Mouse (Mus musculus) midbrain, embryonic 15.5 days (tissue): ENCODE results near the gene Gm14434. TPM values are rescaled to one million over a fixed set of nuclear protein-coding genes. Genes with fewer than 3 reads are reported as not detected.
"Not testable (repeated sequence)": the region's sequence is repeated elsewhere in the genome, so short reads cannot be mapped to it uniquely, and the experiment has no call there.

Experiments used
- ATAC-seq: fragments of 200-750 bp; cut with Nextera tagmentation; replicated peaks from 2 replicates; pipeline ENCODE4 v1.8.0; 2017; ENCODE audit warnings: moderate TSS enrichment
- H3K27ac ChIP-seq: fragments of 300-500 bp; sonication (generic); 2 replicates; pipeline ENCODE4 v1.5.1; 2015; ENCODE audit warnings: mild to moderate bottlenecking, inconsistent platforms
- H3K27me3 ChIP-seq: fragments of 300-500 bp; sonication (generic); replicated peaks from 2 replicates; pipeline ENCODE4 v1.6.1; 2015; ENCODE audit warnings: inconsistent platforms
- H3K36me3 ChIP-seq: fragments of 300-500 bp; sonication (generic); replicated peaks from 2 replicates; pipeline ENCODE4 v1.6.1; 2015; ENCODE audit warnings: inconsistent platforms
- H3K4me1 ChIP-seq: fragments of 300-500 bp; sonication (generic); 2 replicates; pipeline ENCODE4 v1.6.1; 2015; ENCODE audit warnings: inconsistent platforms
- H3K4me2 ChIP-seq: fragments of 300-500 bp; sonication (generic); 2 replicates; pipeline ENCODE4 v1.6.1; 2015; ENCODE audit warnings: inconsistent platforms, mild to moderate bottlenecking, moderate library complexity
- H3K4me3 ChIP-seq: fragments of 300-500 bp; sonication (generic); 2 replicates; pipeline ENCODE4 v1.5.1; 2015; ENCODE audit warnings: mild to moderate bottlenecking, inconsistent platforms
- H3K9ac ChIP-seq: fragments of 300-500 bp; sonication (generic); 2 replicates; pipeline ENCODE4 v1.6.1; 2015; ENCODE audit warnings: mild to moderate bottlenecking, inconsistent platforms
- H3K9me3 ChIP-seq: fragments of 300-500 bp; sonication (generic); 2 replicates; pipeline ENCODE4 v1.6.1; 2016; ENCODE audit warnings: inconsistent platforms
- WGBS: fragments of 180-500 bp; shearing (Covaris S2); methylation state at CpG from one replicate; pipeline ENCODE4 v1.1.7; 2015; ENCODE audit warnings: mixed read lengths; 5-methylcytosine and 5-hydroxymethylcytosine counted together
- polyA plus RNA-seq: library from polyadenylated mRNA; unstranded; fragments of >200 nt; fragmentation: Nextera tagmentation; extraction: Ambion mirVana; gene quantifications from 2 replicates; pipeline ENCODE4 v1.2.1, GENCODE M21; 2015

The Gm14434 gene
- 7.0 and 9.0 TPM in 2 replicates for polyA plus RNA-seq

GRCm38 (mm10) chr2:176486683-176487082 lies at the start of gene Gm14434:
Gene Gm14434 (minus strand): TSS chr2:176486783.
- H3K4me3 ChIP-seq, H3K9ac ChIP-seq, H3K9me3 ChIP-seq, H3K36me3 ChIP-seq, ATAC-seq, H3K4me2 ChIP-seq, H3K27me3 ChIP-seq, H3K4me1 ChIP-seq, H3K27ac ChIP-seq: not testable (repeated sequence)
- WGBS = no CpG with 5 or more reads among the region's 4 CpGs

GRCm38 (mm10) chr2:176520756-176521155 lies 34.2 kb upstream of the Gm14434 start, which contains the start of gene Zfp967:
Gene Zfp967 (plus strand): TSS chr2:176521056.
- not testable (repeated sequence) for H3K9ac ChIP-seq, H3K4me1 ChIP-seq, H3K27me3 ChIP-seq, H3K4me2 ChIP-seq, H3K27ac ChIP-seq, H3K36me3 ChIP-seq, H3K9me3 ChIP-seq, ATAC-seq, H3K4me3 ChIP-seq
- WGBS = no CpG with 5 or more reads among the region's 9 CpGs

DNA sequence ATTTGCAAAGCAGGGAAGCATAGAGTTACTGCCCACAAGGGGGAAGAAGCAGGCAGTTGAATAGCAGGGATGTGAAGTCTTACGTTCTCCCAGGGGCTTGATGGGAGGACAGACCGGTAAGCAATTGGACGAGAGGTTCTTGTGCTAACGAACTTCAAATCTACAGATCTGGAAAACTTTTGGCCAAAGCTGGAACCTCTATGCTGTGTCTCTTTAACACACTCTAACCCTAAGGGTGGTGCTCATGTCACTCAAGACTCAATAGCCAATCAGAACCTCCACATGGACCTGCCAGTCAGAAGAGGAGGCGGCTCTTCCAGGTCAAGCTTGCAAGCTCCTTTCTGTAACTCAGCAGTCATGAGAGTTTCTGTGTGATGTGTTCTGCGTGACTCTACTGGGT lies 63.3 kb downstream of the Gm14434 start, which contains the start of gene Gm14435:
Gm14435 (plus strand) TSS at position 301 of the 400 bp plus-strand sequence.
- not testable (repeated sequence) for H3K27ac ChIP-seq, H3K4me1 ChIP-seq, H3K4me3 ChIP-seq, H3K36me3 ChIP-seq, H3K27me3 ChIP-seq, H3K9me3 ChIP-seq, H3K4me2 ChIP-seq, H3K9ac ChIP-seq, ATAC-seq
- WGBS = no CpG with 5 or more reads among the region's 6 CpGs

Other genes starting within 250 kb of the Gm14434 start
- not detected in 2 replicates for gene Gm11009, start 167.3 kb downstream of the Gm14434 start, polyA plus RNA-seq
- gene Gm14435, start 63.2 kb downstream of the Gm14434 start, polyA plus RNA-seq = 8.1 and 10.1 TPM in 2 replicates
- not detected in 2 replicates for gene Zfp967, start 34.3 kb upstream of the Gm14434 start, polyA plus RNA-seq
- 20.7 and 22.4 TPM in 2 replicates for gene Gm14308, start 149.6 kb upstream of the Gm14434 start, polyA plus RNA-seq
- 8.8 and 9.3 TPM in 2 replicates for gene Zfp973, start 183.7 kb upstream of the Gm14434 start, polyA plus RNA-seq
- gene Gm14305, start 221.5 kb upstream of the Gm14434 start, polyA plus RNA-seq = 31.1 and 36.7 TPM in 2 replicates